Mouse (Mus musculus) liver, embryonic 14.5 days (tissue): Measurements from ENCODE around the gene Tenm2. TPM values are rescaled to one million over a fixed set of nuclear protein-coding genes. Genes with fewer than 3 reads are reported as not detected.

Source experiments
- ATAC-seq: fragments of 200-750 bp; cut with Nextera tagmentation; 2 replicates; pipeline ENCODE4 v1.8.0; 2017; ENCODE audit warnings: moderate number of reproducible peaks, mild to moderate bottlenecking, moderate library complexity; ENCODE audit not compliant: insufficient read depth
- DNase-seq, 3 experiments: peaks; one replicate each; pipeline ENCODE4 v3.0.0-alpha.2; 2012 to 2013; ENCODE audit warnings: low read depth in 3 of 3, low spot score in 3 of 3
- H3K27ac ChIP-seq: fragments of 300-500 bp; sonication (generic); 2 replicates; pipeline ENCODE4 v1.5.1; 2014; ENCODE audit warnings: moderate library complexity, mild to moderate bottlenecking, control low read depth, inconsistent platforms
- H3K27me3 ChIP-seq: fragments of 300-500 bp; sonication (generic); 2 replicates; pipeline ENCODE4 v1.6.1; 2014; ENCODE audit warnings: mild to moderate bottlenecking, low read length, moderate library complexity; ENCODE audit not compliant: control insufficient read depth, insufficient read depth
- H3K36me3 ChIP-seq: fragments of 300-500 bp; sonication (generic); replicated peaks from 2 replicates; pipeline ENCODE4 v1.6.1; 2014; ENCODE audit warnings: low read depth; ENCODE audit not compliant: control insufficient read depth, insufficient read depth
- H3K4me1 ChIP-seq, 2 experiments: fragments of 200-500 bp in 1 of 2; fragments of 300-500 bp in 1 of 2; sonication (generic) in 1 of 2; replicated peaks; 2 replicates each; pipeline ENCODE4 v1.6.1; 2012 to 2014; ENCODE audit warnings: antibody characterized with exemption in 1 of 2, inconsistent platforms in 1 of 2, low read length in 1 of 2; ENCODE audit not compliant: control insufficient read depth in 2 of 2, insufficient read depth in 2 of 2
- H3K4me2 ChIP-seq: fragments of 300-500 bp; sonication (generic); 2 replicates; pipeline ENCODE4 v1.6.1; 2014; ENCODE audit warnings: low read depth, mild to moderate bottlenecking, control low read depth, moderate library complexity
- H3K4me3 ChIP-seq, 2 experiments: fragments of 200-500 bp in 1 of 2; fragments of 300-500 bp in 1 of 2; sonication (generic) in 1 of 2; 2 replicates each; pipeline ENCODE4 v1.5.1; 2012 to 2014; ENCODE audit warnings: low read depth in 2 of 2, low read length in 2 of 2, mild to moderate bottlenecking in 2 of 2, control low read depth in 1 of 2, inconsistent platforms in 1 of 2, moderate library complexity in 1 of 2; ENCODE audit not compliant: insufficient read depth in 1 of 2
- H3K9ac ChIP-seq: fragments of 300-500 bp; sonication (generic); replicated peaks from 2 replicates; pipeline ENCODE4 v1.6.1; 2014; ENCODE audit warnings: mild to moderate bottlenecking, control low read depth, moderate library complexity
- H3K9me3 ChIP-seq: fragments of 300-500 bp; sonication (generic); 2 replicates; pipeline ENCODE4 v1.6.1; 2016; ENCODE audit warnings: low read length, mixed read lengths; ENCODE audit not compliant: control insufficient read depth
- CTCF ChIP-seq: IDR thresholded peaks from 2 replicates; pipeline ENCODE4 v1.5.1; 2016; ENCODE audit warnings: antibody characterized with exemption, low read depth, control low read depth
- EP300 ChIP-seq: IDR thresholded peaks from 2 replicates; pipeline ENCODE4 v1.6.1; 2016; ENCODE audit warnings: antibody characterized with exemption, low read depth
- WGBS: fragments of 180-500 bp; shearing (Covaris S2); extraction: QIAGEN DNeasy Blood & Tissue Kit; methylation state at CpG from one replicate; pipeline ENCODE4 v1.1.7; 2014; ENCODE audit not compliant: insufficient replicate concordance; 5-methylcytosine and 5-hydroxymethylcytosine counted together
- polyA plus RNA-seq, 2 experiments: library from polyadenylated mRNA; depleted of rRNA in 1 of 2; stranded (reverse) in 1 of 2; unstranded in 1 of 2; fragments of >200 nt; fragmentation: Nextera tagmentation in 1 of 2; extraction: Ambion mirVana in 1 of 2; gene quantifications; 2 replicates each; pipeline versions ENCODE4 v1.2.1 to v1.2.3; 2012 to 2014

Tenm2 gene
- polyA plus RNA-seq, 2 experiments, result 0.06 TPM; not detected in 1

- H3K4me1 ChIP-seq, result no peaks in the 10 kb centered on the region
- no peaks in the 10 kb centered on the region for H3K36me3 ChIP-seq
- H3K9me3 ChIP-seq, result no peaks in the 10 kb centered on the region
- WGBS, result 66% methylated on average over 6 of the region's 6 CpGs
- TF ChIP-seq CTCF (no peak), EP300 (no peak)
- H3K27ac ChIP-seq, result no peak overlapping the region
- H3K27me3 ChIP-seq, result no peaks in the 10 kb centered on the region
- ATAC-seq (no peak), DNase-seq (no peak)
- no peak overlapping the region for H3K9ac ChIP-seq
- no peak overlapping the region for H3K4me2 ChIP-seq
- no peak overlapping the region for H3K4me3 ChIP-seq
These were observed 678.4 kb downstream of the Tenm2 start for GRCm38 (mm10) chr11:36557316-36557715.

- Histone ChIP-seq H3K4me3 (no peak overlapping the region), H3K27ac (no peak overlapping the region), H3K4me2 (no peak overlapping the region), H3K4me1 (no peaks in the 10 kb centered on the region), H3K27me3 (no peaks in the 10 kb centered on the region), H3K36me3 (no peaks in the 10 kb centered on the region), H3K9me3 (no peaks in the 10 kb centered on the region), H3K9ac (no peak overlapping the region)
- ATAC-seq (no peak), DNase-seq (no peak)
- no peak for TF ChIP-seq EP300
- TF ChIP-seq CTCF, result no peak
- 47% methylated on average over 5 of the region's 5 CpGs for WGBS
These were observed 682.5 kb downstream of the Tenm2 start for GRCm38 (mm10) chr11:36553286-36553685.

GRCm38 (mm10) chr11:36550649-36551048, 685.1 kb downstream of the Tenm2 start:
- H3K9me3 ChIP-seq, result no peaks in the 10 kb centered on the region
- no peak overlapping the region for H3K27ac ChIP-seq
- H3K4me2 ChIP-seq, result no peak overlapping the region
- ATAC-seq (no peak), DNase-seq (no peak)
- H3K4me3 ChIP-seq, result no peak overlapping the region
- no peaks in the 10 kb centered on the region for H3K27me3 ChIP-seq
- H3K36me3 ChIP-seq, result no peaks in the 10 kb centered on the region
- TF ChIP-seq CTCF, result no peak
- no peak for TF ChIP-seq EP300
- H3K9ac ChIP-seq, result no peak overlapping the region
- WGBS, result 68% methylated on average over 4 of the region's 4 CpGs
- H3K4me1 ChIP-seq, result no peaks in the 10 kb centered on the region

DNA sequence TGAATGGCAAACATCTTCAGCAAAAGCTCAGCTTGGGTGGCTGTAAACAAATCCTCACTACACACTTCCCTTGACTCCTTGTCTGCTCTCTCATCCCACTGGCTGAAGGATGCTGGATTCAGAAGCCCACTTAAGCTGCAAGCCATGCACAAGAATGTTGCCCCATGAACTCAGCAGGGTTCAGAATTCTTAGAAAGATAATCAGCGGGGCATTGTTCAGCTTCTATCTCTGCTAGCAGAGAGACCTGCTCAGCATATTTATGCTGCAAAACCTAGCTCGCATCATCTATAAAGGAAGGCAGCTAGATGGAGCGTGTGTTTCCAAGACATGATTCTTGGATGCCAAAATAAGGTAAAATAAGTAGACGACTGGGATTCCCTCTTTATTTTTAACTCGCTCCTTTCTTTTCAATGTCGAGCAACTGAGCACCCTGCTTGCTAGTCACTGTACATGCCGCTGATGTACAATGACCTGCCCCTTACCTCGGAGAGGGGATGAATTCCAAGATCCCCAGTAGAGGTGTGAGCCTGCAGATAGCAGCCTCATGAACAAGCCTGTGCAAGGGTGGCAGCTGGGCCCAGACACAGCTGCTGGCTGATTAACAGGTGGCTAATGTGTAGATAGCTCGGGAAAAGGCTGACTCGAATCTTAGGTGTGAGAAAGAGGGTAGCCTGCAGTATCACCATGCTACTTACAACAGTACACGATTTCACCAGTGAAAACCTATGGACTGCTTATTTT, 686.2 kb downstream of the Tenm2 start:
- no peaks in the 10 kb centered on the region for H3K36me3 ChIP-seq
- 54% methylated on average over 11 of the region's 11 CpGs for WGBS
- TF ChIP-seq CTCF, result no peak
- no peak for TF ChIP-seq EP300

GRCm38 (mm10) chr11:36548139-36548538, 687.6 kb downstream of the Tenm2 start:
- H3K27ac ChIP-seq, result no peak overlapping the region
- no peak overlapping the region for H3K4me2 ChIP-seq
- WGBS, result 49% methylated on average over 4 of the region's 4 CpGs
- H3K9ac ChIP-seq, result no peak overlapping the region
- no peak for TF ChIP-seq EP300
- TF ChIP-seq CTCF, result no peak
- H3K4me3 ChIP-seq, result no peak overlapping the region
- no peaks in the 10 kb centered on the region for H3K9me3 ChIP-seq
- no peak for DNase-seq
- no peak for ATAC-seq
- H3K4me1 ChIP-seq, result no peaks in the 10 kb centered on the region
- H3K27me3 ChIP-seq, result no peaks in the 10 kb centered on the region
- H3K36me3 ChIP-seq, result no peaks in the 10 kb centered on the region

More for the DNA sequence above, 686.2 kb downstream of the Tenm2 start:
- Histone ChIP-seq H3K27ac (no peak overlapping the region), H3K9ac (no peak overlapping the region), H3K9me3 (no peaks in the 10 kb centered on the region), H3K4me1 (no peaks in the 10 kb centered on the region), H3K27me3 (no peaks in the 10 kb centered on the region), H3K4me3 (no peak overlapping the region), H3K4me2 (no peak overlapping the region)
- ATAC-seq (no peak), DNase-seq (no peak)
